Mouse (Mus musculus): ENCODE results near the gene Efcab9.

DNA sequence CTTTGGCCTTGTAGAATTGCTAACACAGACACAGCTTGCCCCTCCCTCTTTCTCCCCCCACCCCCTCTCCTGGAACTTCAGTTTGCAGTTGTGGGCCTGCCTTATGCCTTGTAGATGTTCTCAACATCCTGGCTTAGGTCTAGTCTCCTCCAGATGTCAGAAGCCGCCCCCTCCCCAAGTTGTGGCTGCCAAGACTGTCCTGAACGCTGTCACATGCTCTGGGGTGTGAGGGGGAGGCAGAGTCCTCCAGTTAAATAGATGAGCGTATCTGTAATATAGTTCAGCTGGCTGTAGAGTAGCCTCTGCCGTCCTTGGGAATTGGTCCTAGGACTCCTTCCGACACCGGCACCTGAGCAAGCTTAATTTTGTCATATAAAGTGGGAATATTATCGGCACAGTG, 7.8 kb upstream of the Efcab9 start:
- TF ChIP-seq CTCF (conservative IDR thresholded peaks at IDR 0.05; ENCODE audit: low read length) (no peak), POU5F1 (IDR thresholded peaks at IDR 0.05; ENCODE audit: borderline replicate concordance, low read length) (no peak)
